Mouse (Mus musculus): ENCODE results near the gene Gxylt2. TPM values are rescaled to one million over a fixed set of nuclear protein-coding genes. Genes with fewer than 3 reads are reported as not detected.

Gene Gxylt2
- polyA plus RNA-seq, 1 experiment: 0.21 TPM

DNA sequence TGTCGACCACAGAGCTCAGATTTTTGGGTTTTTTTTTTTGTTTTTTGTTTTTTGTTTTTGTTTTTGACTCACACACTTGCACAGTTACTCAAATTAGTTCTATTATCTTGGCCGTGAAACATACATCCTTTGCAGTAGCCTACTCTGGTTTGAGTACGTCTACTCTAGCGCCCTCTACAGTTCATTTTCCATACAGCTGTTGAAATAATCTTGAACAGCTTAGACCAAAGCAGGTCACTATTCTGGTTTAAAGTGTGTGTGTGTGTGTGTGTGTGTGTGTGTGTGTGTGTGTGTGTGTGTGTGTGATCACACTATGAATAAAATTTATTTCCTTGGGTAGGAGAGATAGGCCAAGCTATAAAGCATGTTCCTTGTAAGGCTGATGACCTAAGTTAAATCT lies 5.6 kb downstream of the Gxylt2 start:
- DNase-seq (ENCODE audit: low read depth, low spot score): no peak

GRCm38 (mm10) chr6:100710866-100711265 lies 6.3 kb downstream of the Gxylt2 start:
- no peak for DNase-seq (ENCODE audit: low read depth, low spot score)
- 84% methylated on average over 5 of the region's 5 CpGs for WGBS

More for the DNA sequence above, 5.6 kb downstream of the Gxylt2 start:
- WGBS: 25% methylated on average over 4 of the region's 4 CpGs

GRCm38 (mm10) chr6:100715296-100715828 lies 10.8 kb downstream of the Gxylt2 start:
- WGBS: 75% methylated on average over 8 of the region's 8 CpGs
- no peak for DNase-seq (ENCODE audit: low read depth, low spot score)

DNA sequence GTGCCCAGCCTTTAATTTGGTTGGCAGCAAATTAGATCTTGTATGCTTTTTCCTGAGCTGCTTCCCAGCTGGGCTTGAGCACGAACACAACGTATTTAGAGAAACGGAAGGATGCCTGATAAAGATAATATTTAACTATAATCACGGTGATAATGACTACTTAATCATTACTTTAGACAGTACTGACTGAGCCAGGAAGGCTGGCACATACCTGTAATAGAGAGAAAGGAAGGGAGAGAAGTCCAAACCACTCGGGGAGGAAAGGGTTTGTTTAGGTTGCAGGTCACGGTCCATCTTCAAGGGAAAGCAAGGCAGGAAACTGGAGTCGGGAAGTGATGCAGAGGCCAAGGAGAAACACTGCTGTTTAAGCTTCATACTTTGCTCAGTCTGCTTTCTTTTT lies 11.6 kb downstream of the Gxylt2 start:
- no peak for DNase-seq (ENCODE audit: low read depth, low spot score)
- WGBS: 62% methylated on average over 7 of the region's 7 CpGs

DNA sequence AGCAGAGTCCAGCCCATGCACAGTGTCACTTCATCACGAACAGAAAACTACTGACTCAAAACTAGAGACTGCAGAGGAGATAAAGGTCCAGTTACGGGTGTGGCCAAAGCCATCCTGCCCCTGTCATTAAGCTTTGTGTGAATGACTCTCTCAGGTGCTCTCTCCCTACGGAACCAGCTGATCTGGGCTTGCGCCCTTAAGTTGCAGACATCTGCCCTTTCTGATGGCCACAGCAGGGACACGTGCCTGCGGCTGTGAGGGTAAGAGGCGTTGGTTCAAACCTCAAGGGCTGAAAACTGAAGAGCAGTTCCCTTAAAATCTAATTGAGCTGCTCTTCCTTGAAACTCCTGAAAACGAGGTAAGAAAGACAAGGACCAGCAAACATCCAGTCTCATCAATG lies 12.3 kb downstream of the Gxylt2 start:
- DNase-seq (ENCODE audit: low read depth, low spot score): no peak
- 60% methylated on average over 8 of the region's 8 CpGs for WGBS

GRCm38 (mm10) chr6:100720098-100720501 lies 15.6 kb downstream of the Gxylt2 start:
- no peak for DNase-seq (ENCODE audit: low read depth, low spot score)
- WGBS: 30% methylated on average over 6 of the region's 6 CpGs

- no peak for DNase-seq (ENCODE audit: low read depth, low spot score)
- WGBS: 63% methylated on average over 17 of the region's 17 CpGs
Observed at GRCm38 (mm10) chr6:100720882-100721721, 16.6 kb downstream of the Gxylt2 start.

- WGBS: 22% methylated on average over 9 of the region's 9 CpGs
- no peak for DNase-seq (ENCODE audit: low read depth, low spot score)
Observed at GRCm38 (mm10) chr6:100731996-100732375, 27.5 kb downstream of the Gxylt2 start.

GRCm38 (mm10) chr6:100732376-100733021 lies 28.0 kb downstream of the Gxylt2 start:
- WGBS: 59% methylated on average over 12 of the region's 12 CpGs

DNA sequence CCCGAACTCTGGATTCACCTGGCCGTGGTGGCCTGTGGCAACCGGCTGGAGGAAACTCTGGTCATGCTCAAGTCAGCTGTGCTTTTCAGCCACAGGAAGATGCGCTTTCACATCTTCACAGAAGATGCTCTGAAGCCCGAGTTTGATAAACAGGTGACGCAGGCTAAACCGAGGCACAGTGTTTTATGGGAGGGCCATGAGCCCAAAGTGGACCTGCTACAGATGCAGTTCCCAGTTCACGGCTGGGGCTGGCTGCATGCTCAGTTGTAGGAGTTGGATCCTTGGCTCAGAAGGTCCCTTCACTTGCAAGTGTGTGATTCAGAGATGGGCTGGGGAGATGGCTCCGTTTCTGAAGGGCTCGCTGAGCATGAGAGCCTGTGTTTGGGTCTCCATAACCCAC lies 28.7 kb downstream of the Gxylt2 start:
- WGBS: 85% methylated on average over 10 of the region's 10 CpGs
- DNase-seq (ENCODE audit: low read depth, low spot score): no peak

More at GRCm38 (mm10) chr6:100732376-100733021, 28.0 kb downstream of the Gxylt2 start:
- DNase-seq (ENCODE audit: low read depth, low spot score): no peak

DNA sequence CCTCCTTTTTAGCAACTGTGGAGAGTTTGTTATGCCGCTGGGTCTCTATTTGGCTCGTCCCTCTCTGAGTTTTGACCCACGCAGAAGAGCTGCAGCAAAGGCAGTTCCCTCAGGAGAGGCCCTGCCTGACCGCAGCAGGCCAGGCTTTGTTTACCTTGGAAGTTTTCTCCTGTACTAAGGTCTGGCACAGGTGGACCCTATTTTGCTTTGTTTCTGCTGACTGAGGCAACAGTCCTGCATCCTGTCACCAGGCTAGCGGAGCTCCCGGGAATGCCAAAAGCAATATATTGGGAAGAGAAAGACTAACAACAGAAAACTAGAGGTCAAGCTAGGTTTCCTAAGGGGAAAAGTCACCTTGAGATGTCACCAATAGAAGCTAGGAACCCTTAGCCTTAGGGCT lies 29.8 kb downstream of the Gxylt2 start:
- 62% methylated on average over 6 of the region's 6 CpGs for WGBS
- DNase-seq (ENCODE audit: low read depth, low spot score): no peak

DNA sequence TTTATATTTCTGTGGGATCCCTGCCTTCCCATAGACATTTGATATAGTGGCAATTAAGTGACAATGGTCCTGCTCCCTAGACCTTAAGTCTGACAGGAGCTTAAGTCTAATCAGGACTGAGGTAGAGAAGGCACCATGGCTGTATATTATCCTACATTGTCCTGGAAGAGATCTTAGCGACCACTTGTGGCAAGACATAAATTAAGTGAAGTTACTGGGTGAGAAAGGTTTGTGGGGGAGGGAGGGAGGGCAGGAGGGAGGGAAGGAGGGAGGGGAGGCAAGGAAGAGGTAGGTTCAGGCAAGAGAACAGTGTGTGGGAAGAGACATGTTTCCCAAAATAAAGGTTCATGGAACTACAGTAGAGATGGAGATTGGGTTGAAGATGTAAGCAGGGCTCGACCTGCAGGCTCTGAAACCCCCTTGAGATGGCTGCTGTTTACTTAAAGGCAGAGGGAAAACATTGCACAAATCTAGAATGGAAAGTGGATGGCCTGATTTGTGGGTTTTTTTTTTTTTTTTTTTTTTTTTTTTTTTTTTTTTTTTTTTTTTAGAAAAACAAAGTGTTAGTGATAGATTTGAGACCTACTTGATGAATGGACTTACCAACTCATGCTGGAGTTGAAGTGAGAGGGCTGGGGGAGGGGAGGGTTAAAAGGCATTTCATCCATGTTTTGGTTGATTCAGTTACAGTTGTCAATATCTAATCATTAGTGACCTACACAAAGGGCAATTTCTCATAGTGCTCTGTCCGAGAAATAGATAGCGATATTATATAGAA lies 54.1 kb downstream of the Gxylt2 start:
- 73% methylated on average over 4 of the region's 4 CpGs for WGBS

GRCm38 (mm10) chr6:100767756-100768155 lies 63.2 kb downstream of the Gxylt2 start:
- no peak for DNase-seq (ENCODE audit: low read depth, low spot score)
- WGBS: 85% methylated on average over 4 of the region's 4 CpGs

More for the DNA sequence above, 54.1 kb downstream of the Gxylt2 start:
- no peak for DNase-seq (ENCODE audit: low read depth, low spot score)

DNA sequence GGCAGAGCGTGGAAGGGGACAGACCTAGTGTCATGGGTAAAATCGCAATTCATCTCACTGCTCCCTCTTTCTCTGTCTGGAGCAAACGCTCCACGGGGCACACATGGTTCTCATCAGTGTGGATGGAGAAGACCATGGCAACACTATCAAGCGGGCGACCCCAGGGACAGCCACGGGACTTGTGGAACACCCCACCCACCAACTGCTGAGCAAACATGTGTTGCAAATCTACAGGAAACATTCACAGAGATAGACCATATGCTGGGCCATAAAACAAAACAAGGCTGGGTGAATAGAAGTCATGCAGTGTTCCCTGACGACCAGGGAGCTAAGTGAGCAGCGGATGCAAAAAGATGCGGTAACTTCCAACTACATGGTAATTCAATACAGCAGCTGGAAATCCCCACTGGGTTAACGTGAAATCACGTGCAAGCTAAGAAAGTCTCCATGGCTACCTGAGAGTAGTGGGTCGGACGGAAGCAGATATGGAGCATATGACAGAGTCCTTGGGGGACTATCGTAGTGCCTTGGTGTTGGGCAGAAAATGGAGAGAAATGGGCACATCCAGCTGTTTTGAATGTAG lies 71.5 kb downstream of the Gxylt2 start:
- no peak for DNase-seq (ENCODE audit: low read depth, low spot score)
- 72% methylated on average over 15 of the region's 15 CpGs for WGBS

- WGBS: 91% methylated on average over 5 of the region's 5 CpGs
- no peak for DNase-seq (ENCODE audit: low read depth, low spot score)
Observed at GRCm38 (mm10) chr6:100778595-100778994, 74.1 kb downstream of the Gxylt2 start.

- WGBS: 43% methylated on average over 4 of the region's 4 CpGs
- no peak for DNase-seq (ENCODE audit: low read depth, low spot score)
Observed at GRCm38 (mm10) chr6:100780421-100780820, 75.9 kb downstream of the Gxylt2 start.

DNA sequence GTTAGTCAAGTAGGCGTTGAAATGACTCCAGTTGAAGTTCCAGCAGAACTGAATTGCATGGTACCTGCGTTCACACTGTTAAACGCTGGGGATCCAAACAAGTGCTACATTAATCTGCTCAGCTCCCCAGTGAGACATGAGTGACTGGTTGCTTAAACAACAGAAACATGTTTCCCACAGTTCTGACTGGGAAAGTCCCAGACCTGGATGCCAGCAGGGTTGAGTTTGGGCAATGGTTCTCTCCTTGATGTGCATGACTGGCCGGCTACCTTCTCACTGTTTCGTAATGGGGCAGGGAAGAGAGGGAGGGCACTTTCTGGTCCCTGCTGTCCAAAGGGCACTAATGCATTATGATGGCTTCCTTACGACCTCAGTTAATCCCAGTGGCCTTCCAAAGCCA lies 77.1 kb downstream of the Gxylt2 start:
- no peak for DNase-seq (ENCODE audit: low read depth, low spot score)
- 81% methylated on average over 6 of the region's 6 CpGs for WGBS

- WGBS: 97% methylated on average over 1 of the region's 1 CpGs
Observed at GRCm38 (mm10) chr6:100787726-100788125, 83.2 kb downstream of the Gxylt2 start.

GRCm38 (mm10) chr6:100789161-100789560 lies 84.6 kb downstream of the Gxylt2 start:
- WGBS: 73% methylated on average over 1 of the region's 1 CpGs
- no peak for DNase-seq (ENCODE audit: low read depth, low spot score)

More at GRCm38 (mm10) chr6:100787726-100788125, 83.2 kb downstream of the Gxylt2 start:
- DNase-seq (ENCODE audit: low read depth, low spot score): no peak
